Mouse (Mus musculus) 3T3-L1 (cell line): ENCODE measurements around the gene Wasf3.
"Not testable (repeated sequence)": the region's sequence is repeated elsewhere in the genome, so short reads cannot be mapped to it uniquely, and the experiment has no call there.

Experiments used
- DNase-seq: peaks from one replicate; pipeline ENCODE4 v3.0.0-alpha.2; 2015; ENCODE audit warnings: low read depth, low spot score

Gene Wasf3

DNA sequence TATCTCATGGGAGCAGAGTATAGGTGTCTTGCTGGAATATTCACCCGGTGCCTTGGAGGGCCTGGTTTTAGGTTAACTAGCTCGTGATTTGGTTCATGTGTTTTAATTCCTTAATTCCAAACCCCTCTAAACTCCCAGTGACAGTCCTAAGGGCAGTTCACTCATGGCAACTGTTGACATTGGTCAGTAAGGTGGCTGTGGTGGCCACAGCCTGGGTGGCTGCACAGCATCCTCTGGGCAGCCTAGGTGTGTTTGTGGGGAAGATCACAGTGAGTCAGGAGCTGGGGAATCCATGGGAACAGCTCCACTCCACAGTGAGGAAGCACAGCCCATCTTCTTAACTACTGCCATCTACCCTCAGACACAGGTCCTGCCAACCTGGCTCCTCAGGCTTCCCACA is 61.8 kb downstream of the Wasf3 start:
- DNase-seq: no peak

DNA sequence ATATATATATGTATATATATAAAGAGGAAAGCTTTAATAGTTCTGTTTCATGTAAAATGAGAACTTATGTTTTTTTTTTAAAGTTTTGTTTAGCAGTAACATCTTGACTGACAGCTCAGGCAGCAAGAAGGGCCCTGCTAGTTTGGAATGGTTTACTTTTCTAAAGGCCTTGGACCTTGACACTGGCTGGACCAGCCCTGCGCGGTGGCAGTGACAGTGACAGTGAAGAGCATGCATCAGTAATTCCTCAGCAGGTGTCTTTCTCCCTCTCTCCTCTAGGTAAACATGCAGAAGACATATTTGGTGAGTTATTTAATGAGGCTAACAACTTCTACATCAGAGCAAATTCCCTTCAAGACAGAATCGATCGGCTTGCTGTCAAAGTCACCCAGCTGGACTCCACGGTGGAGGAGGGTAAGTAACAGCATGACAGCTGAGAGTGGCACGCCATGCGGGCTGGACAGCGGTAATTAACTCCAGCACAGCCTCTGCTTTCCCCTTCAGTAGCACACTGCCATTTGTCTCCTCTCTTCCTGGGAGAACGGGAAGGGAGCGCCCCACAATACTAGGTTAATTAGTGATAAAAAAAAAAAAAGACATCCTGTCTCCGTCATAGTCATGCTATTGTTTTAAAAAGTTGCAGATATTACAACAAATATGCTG is 66.9 kb downstream of the Wasf3 start:
- DNase-seq: no peak

DNA sequence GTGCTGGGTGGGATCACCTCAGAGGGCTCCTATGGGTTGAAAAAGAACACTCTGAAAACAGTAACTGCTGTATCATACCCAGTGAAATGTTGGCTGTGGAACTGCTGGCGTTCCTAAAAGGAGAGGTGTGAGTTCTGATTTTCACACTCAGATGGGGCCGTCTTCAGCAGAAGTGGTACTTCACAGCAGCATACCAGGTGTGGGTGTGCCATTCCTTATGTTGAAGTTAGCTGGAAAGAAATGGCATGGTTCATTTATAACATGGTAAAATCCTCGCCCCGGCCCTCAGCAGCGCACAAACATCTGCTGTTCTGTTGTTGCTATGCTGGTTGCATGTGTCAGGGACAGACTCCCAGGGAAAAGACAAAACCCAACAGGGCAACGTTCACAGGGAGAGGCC is 68.8 kb downstream of the Wasf3 start:
- no peak for DNase-seq

DNA sequence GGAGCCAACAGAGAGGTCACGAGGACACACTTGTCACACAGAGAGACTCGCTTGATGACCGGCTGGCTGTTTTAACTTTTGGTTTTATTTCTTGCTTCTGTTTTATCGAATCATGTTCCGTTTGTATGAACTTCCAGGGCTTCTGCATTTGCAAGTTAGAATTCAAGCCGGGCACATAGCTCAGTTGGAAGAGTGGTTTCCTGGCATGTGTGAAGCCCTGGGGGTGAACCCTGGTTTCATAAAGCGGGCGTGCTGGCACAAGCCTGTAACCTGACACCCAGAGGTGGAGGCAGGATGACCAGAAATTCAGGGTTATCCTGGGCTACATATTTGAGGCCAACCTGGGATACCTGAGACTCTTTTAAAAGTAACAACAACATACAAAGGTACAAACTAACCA is 76.8 kb downstream of the Wasf3 start:
- no peak for DNase-seq

DNA sequence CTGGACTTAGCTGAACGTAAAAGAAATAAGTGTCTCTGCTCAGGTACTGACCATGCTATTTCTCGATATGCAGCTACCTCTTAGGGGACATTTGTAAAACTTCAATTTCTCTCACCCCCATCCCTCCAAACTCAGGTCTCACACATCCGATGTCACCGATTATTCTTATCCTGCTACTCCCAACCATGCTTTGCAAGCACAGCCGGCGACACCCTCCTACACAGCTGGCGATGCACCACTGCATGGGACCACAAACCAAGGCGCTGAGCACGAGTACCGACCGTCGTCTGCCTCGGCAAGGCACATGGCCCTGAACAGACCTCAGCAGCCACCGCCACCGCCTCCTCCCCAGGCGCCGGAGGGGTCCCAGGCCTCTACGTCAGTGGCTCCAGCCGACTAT is 81.9 kb downstream of the Wasf3 start:
- DNase-seq: no peak

DNA sequence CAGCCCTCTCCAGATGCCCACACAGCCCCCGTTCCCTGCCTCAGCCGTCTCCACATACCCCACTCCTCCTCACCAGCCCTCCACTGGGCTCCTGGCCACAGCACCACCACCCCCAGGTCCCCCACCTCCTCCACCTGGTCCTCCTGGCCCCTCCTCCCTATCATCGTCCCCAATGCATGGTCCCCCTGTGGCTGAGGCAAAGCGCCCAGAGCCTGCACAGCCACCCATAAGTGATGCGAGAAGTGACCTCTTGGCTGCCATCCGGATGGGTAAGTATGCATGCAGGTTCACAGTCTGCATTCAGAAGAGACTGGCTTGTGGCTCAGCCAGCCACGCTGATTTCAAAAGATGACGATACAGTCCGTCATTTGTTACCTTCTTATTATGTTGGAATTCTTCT is 83.5 kb downstream of the Wasf3 start:
- DNase-seq: no peak

DNA sequence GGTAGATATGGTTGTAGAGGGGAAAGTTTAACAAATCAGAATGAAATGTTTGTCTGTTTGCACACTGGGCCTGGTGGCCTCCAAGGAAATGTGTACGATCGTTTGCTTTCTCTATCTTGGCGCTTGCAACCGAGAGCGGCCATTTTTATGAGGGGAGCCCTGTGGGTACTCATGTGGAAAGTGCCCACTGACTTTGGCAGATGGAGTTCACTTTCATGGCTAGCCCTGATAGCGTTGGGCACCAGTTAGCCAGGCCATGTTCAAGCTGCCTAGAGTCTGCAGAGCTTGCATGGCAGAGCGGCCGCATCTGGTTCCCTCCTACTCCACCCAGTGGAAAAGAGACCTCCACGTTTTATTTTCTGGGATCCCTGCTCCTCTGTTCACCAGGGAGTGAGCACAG is 86.0 kb downstream of the Wasf3 start:
- no peak for DNase-seq

DNA sequence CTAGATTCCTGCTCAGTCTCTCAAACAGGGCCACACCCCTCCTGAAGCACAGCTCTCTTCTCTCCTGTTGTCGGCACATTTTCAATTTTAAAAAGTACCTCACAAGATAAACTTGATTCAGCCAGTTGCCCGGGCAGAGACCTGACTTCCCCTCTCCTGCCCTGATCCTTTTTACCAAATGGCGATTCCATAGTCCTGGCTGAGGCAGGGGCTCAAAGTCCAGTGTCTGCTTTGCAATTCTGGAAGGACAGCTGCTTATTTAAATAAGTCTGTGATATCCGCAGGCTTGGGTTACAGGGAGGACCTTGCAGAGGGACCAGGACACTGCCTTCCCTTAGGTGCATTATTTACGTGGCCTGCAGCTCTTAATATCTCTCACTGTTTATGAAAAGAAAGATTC is 86.5 kb downstream of the Wasf3 start:
- DNase-seq: no peak

DNA sequence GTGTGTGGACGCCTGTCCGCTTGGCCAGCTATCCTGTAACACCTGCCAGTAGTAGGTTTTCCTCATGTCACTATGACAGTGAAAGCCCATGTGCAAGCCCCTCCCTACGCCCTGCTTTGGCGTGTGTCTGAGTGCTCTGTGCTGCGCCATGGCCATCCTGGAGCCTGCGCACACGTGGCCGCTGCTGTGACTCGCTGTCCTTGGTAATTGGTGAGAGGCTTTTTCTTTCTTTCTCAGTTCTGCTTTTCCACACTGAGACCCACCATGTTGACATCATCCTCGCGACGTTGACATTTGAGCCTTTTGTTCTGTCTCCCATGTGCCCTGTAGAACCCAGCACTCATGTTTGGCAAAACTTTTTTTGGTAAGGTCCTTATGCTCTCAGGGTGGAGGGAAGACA is 87.0 kb downstream of the Wasf3 start:
- no peak for DNase-seq

DNA sequence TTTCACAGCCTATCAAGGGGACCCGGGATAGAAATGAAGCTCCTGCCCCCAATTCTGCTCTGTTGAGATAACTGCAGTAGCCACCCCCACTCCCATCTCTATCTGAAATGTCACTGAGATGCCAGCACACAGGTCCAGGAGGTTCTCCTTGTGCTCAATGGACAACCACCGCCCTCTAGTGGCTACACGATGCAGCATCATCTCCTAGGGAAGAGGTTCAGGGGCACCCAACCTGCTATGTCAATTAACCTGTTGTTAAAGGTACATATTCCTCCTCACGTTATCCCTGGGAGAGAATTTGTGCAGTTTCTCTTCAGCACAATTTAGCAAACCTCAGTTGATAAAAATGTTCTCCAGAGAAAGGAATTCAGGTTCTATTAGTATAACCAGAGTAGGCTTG is 94.8 kb downstream of the Wasf3 start:
- DNase-seq: peak; percentile 26

DNA sequence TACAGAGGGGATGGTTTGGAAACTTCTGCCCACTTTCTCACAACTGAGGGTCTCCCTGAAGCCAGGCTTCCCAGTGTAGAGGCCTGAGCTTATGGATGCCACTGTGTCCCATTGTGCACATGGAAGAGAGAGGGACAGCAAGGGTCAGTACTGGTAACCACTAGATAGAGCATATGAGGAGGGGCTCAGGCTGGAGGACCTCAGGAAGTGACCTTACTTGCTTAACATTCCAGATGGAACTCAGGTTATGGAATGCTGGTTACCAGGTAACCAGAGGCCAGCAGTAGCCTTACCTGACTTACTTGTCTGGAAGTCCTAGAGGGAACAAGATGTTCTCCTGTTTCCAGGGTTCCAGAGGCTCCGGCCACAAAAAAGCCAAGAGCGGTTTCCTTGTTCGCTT is 96.9 kb downstream of the Wasf3 start, which contains the start of gene Gm6408:
Gm6408 (plus strand) TSS at position 301 of the 400 bp plus-strand sequence.
- not testable (repeated sequence) for DNase-seq

DNA sequence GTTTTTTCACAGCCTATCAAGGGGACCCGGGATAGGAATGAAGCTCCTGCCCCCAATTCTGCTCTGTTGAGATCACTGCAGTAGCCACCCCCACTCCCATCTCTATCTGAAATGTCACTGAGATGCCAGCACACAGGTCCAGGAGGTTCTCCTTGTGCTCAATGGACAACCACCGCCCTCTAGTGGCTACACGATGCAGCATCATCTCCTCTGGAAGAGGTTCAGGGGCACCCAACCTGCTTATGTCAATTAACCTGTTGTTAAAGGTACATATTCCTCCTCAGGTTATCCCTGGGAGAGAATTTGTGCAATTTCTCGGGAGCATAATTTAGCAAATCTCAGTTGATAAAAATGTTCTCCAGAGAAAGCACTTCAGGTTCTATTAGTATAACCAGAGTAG is 104.2 kb downstream of the Wasf3 start:
- peak; percentile 39 for DNase-seq

DNA sequence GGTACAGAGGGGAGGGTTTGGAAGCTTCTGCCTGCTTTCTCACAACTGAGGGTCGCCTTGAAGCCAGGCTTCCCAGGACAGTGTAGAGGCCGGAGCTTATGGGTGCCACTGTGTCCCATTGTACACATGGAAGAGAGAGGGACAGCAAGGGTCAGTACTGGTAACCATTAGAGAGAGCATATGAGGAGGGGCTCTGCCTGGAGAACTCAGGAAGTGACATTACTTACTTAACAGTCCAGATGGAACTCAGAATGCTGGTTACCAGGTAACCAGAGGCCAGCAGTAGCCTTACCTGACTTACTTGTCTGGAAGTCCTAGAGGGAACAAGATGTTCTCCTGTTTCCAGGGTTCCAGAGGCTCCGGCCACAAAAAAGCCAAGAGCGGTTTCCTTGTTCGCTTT is 106.3 kb downstream of the Wasf3 start, which contains the start of gene Gm6370:
Gm6370 (plus strand) TSS at position 301 of the 400 bp plus-strand sequence.
- not testable (repeated sequence) for DNase-seq

DNA sequence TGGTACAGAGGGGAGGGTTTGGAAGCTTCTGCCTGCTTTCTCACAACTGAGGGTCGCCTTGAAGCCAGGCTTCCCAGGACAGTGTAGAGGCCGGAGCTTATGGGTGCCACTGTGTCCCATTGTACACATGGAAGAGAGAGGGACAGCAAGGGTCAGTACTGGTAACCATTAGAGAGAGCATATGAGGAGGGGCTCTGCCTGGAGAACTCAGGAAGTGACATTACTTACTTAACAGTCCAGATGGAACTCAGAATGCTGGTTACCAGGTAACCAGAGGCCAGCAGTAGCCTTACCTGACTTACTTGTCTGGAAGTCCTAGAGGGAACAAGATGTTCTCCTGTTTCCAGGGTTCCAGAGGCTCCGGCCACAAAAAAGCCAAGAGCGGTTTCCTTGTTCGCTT is 117.3 kb downstream of the Wasf3 start, which contains the start of gene 4930449I24Rik:
4930449I24Rik (plus strand) TSS at position 301 of the 400 bp plus-strand sequence.
- DNase-seq: not testable (repeated sequence)

DNA sequence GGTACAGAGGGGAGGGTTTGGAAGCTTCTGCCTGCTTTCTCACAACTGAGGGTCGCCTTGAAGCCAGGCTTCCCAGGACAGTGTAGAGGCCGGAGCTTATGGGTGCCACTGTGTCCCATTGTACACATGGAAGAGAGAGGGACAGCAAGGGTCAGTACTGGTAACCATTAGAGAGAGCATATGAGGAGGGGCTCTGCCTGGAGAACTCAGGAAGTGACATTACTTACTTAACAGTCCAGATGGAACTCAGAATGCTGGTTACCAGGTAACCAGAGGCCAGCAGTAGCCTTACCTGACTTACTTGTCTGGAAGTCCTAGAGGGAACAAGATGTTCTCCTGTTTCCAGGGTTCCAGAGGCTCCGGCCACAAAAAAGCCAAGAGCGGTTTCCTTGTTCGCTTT is 129.0 kb downstream of the Wasf3 start, which contains the start of gene Gm3402:
Gm3402 (plus strand) TSS at position 301 of the 400 bp plus-strand sequence.
- DNase-seq: not testable (repeated sequence)
